In the genomic region with DNA sequence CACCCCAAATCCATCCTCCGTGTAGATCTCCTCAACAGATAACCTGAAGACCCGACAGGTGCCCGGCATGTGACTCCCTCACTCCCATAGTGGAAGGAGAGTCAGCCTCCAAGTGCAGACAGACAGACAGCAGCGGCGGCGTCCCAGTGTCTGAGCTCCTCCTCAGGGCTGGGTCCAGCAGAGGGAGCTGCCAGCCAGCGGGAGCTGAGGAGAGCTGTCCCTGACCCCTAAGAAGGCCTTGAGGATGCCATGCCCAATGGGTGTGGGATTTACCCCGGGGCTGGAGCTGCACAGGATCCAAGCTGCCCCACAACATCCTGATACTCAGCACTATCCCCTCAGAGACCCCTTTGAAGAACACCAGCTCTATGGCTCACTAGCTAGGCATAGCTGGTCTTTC, we compare ENCODE assay signal across 8 mouse cellular contexts.
DNase-seq lines count a peak whose midpoint lies in the region; ATAC-seq and TF ChIP-seq lines count a peak whose summit lies in the region.

No protein-coding gene starts in this region.

- peaks cover 3% of the 10 kb centered on the region for H3K9me3 ChIP-seq in heart, embryonic 11.5 days (replicated peaks; ENCODE audit: control insufficient read depth, low read length)

- H3K27me3 ChIP-seq in heart, embryonic 11.5 days (ENCODE audit: control insufficient read depth, insufficient read depth, low read length) = peaks cover 10% of the 10 kb centered on the region
- no peaks in the 10 kb centered on the region for H3K27me3 ChIP-seq in testis, adult 2 months (ENCODE audit: control insufficient read depth, insufficient read depth, low read length)

- WGBS in heart, embryonic 11.5 days (ENCODE audit: insufficient replicate concordance) = 21% methylated on average over 8 of the region's 8 CpGs

- no peak overlapping the region for H3K9ac ChIP-seq in heart, embryonic 11.5 days (ENCODE audit: low read depth, low read length)

- H3K27ac ChIP-seq in heart, embryonic 11.5 days (ENCODE audit: low read depth, low read length) = no peak overlapping the region
- H3K27ac ChIP-seq in testis, adult 2 months (ENCODE audit: control insufficient read depth, insufficient read depth, low read depth, low read length) = no peak overlapping the region

- H3K4me2 ChIP-seq in heart, embryonic 11.5 days = peak overlapping the region; percentile 16; the same call in 1 of the 2 replicates

- no peak overlapping the region for H3K4me3 ChIP-seq in heart, embryonic 11.5 days (ENCODE audit: low read depth, low read length)
- no peak overlapping the region for H3K4me3 ChIP-seq in testis, adult 2 months (ENCODE audit: control insufficient read depth, low read depth, low read length)

- peaks cover 6% of the 10 kb centered on the region for H3K4me1 ChIP-seq in heart, embryonic 11.5 days (ENCODE audit: control insufficient read depth, insufficient read depth, low read length)
- H3K4me1 ChIP-seq in testis, adult 2 months (ENCODE audit: control insufficient read depth, insufficient read depth, low read length) = no peaks in the 10 kb centered on the region

- TF ChIP-seq CTCF in brain, embryonic 14.5 days (IDR thresholded peaks at IDR 0.05; ENCODE audit: borderline replicate concordance, extremely low read depth, insufficient read depth, insufficient read length) = peak; percentile 45
- peak; percentile 36; the same call in 1 of the 2 replicates for TF ChIP-seq CTCF in testis, adult 2 months (IDR thresholded peaks at IDR 0.05; ENCODE audit: control insufficient read depth, insufficient read depth, insufficient replicate concordance, low read depth, low read length)

- TF ChIP-seq POLR2A in brain, embryonic 14.5 days (IDR thresholded peaks at IDR 0.05; ENCODE audit: borderline replicate concordance, extremely low read depth, insufficient read depth, insufficient read length, poor library complexity, severe bottlenecking) = no peak
- no peak for TF ChIP-seq POLR2A in testis, adult 2 months (IDR thresholded peaks at IDR 0.05; ENCODE audit: control insufficient read depth, low read depth, low read length)

- DNase-seq in ovary, adult 18-20 months (ENCODE audit: low spot score) = peak; percentile 51
- DNase-seq in ovary, postnatal 10 days (ENCODE audit: low spot score) = no peak
- peak; percentile 23 for DNase-seq in brain, embryonic 14.5 days (ENCODE audit: low read depth)
- peak; percentile 67 to 85 for DNase-seq in kidney, postnatal 36 days
- no peak for DNase-seq in right cerebral cortex, postnatal 36 days (ENCODE audit: low spot score in 2 of 2)
- no peak for DNase-seq in layer of hippocampus, adult 9-11 months

- 0 out of 2 replicates have a peak, but pooled peaks have one; percentile 5 for ATAC-seq in heart, embryonic 11.5 days (replicated peaks; ENCODE audit: insufficient number of reproducible peaks, low FRiP score, low TSS enrichment)

- H3K36me3 ChIP-seq in heart, embryonic 11.5 days (ENCODE audit: control insufficient read depth, insufficient read depth, low read length) = no peaks in the 10 kb centered on the region
- no peaks in the 10 kb centered on the region for H3K36me3 ChIP-seq in testis, adult 2 months (ENCODE audit: control insufficient read depth, insufficient read depth, low read length)

Comparison
In these comparisons a context has a peak if more than half of its experiments do, and no peak if none do; other contexts are left out.
1. DNase-seq: peak in ovary, adult 18-20 months (single experiment), brain, embryonic 14.5 days (single experiment) and kidney, postnatal 36 days (2 of 2); none in ovary, postnatal 10 days (single experiment), right cerebral cortex, postnatal 36 days (0 of 2) and layer of hippocampus, adult 9-11 months (single experiment).